Mouse (Mus musculus): ENCODE results near the gene Gm27179. TPM values are rescaled to one million over a fixed set of nuclear protein-coding genes. Genes with fewer than 3 reads are reported as not detected.

Gm27179 gene
- polyA plus RNA-seq, 1 experiment from 2014 or later = not detected

Other genes starting within 250 kb of the Gm27179 start
- not detected in 2 replicates for gene Synb, start 218.2 kb downstream of the Gm27179 start, polyA plus RNA-seq (2014; fragmentation: Nextera tagmentation; extraction: Ambion mirVana)
- gene Gm16867, start 9.2 kb downstream of the Gm27179 start, polyA plus RNA-seq (2014; fragmentation: Nextera tagmentation; extraction: Ambion mirVana) = not detected in 2 replicates
- gene Entpd4b, start 42.9 kb upstream of the Gm27179 start, polyA plus RNA-seq (2014; fragmentation: Nextera tagmentation; extraction: Ambion mirVana) = 9.0 TPM in 2 replicates

Measured in hindbrain, embryonic 11.5 days (tissue).